Mouse (Mus musculus): ENCODE data around the gene Pknox1. TPM values are rescaled to one million over a fixed set of nuclear protein-coding genes. Genes with fewer than 3 reads are reported as not detected.
A peak's percentile ranks its signal among the peaks of the same experiment; 100 is the strongest.
"Not testable (repeated sequence)": the region's sequence is repeated elsewhere in the genome, so short reads cannot be mapped to it uniquely, and the experiment has no call there.

Pknox1 gene
- polyA plus RNA-seq, 1 experiment: 2.5 TPM

- H3K27me3 ChIP-seq (replicated peaks): peaks cover 6% of the 10 kb centered on the region
- H3K36me3 ChIP-seq (replicated peaks; ENCODE audit: low read length): peaks cover 62% of the 10 kb centered on the region
- H3K4me3 ChIP-seq (replicated peaks): no peak overlapping the region
- peaks cover 3% of the 10 kb centered on the region; the same call in 1 of the 2 replicates for H3K9me3 ChIP-seq
- peaks cover 26% of the 10 kb centered on the region for H3K4me1 ChIP-seq
- TF ChIP-seq FLI1 (IDR thresholded peaks at IDR 0.05; ENCODE audit: low read length) (no peak), GATA1 (IDR thresholded peaks at IDR 0.05; ENCODE audit: borderline replicate concordance, low read length) (no peak)
Measured at GRCm38 (mm10) chr17:31531441-31532158, 32.9 kb upstream of the Pknox1 start.

DNA sequence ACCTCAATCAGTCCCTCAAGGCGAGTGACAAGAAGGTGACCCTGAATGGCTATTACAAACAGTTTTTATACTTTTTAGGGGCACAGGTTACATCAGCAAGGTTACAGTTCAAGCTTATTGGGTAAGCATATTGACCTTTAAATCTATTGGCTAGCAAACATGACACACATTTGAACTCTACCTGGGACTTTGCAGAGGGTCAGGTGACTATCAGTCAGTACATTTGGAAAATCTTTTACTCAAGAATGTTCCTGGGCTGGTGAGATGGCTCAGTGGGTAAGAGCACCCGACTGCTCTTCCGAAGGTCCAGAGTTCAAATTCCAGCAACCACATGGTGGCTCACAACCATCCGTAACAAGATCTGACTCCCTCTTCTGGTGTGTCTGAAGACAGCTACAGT is 32.2 kb upstream of the Pknox1 start:
- not testable (repeated sequence) for H3K4me3 ChIP-seq (replicated peaks); H3K9me3 ChIP-seq; H3K27me3 ChIP-seq (replicated peaks)
- H3K4me1 ChIP-seq: peaks cover 26% of the 10 kb centered on the region
- peaks cover 54% of the 10 kb centered on the region for H3K36me3 ChIP-seq (replicated peaks; ENCODE audit: low read length)

DNA sequence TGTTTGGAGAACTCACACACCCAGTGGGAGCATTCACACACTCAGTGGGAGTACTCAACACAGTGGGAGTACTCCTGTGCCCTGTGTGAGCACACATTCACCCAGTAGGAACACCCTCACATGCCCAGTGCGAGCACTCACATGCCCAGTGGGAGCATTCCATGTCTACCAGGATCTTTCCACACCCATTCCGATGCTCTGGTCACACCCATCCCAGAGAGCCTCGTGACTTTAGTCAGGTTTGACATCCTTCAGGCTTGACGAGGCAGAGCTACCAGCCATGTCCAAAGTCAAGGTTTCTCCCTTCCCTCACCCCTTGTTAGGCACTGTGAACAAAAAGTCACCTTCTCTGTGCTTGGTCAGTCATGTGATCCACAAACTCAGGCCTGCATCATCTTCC is 29.2 kb upstream of the Pknox1 start:
- TF ChIP-seq FLI1 (IDR thresholded peaks at IDR 0.05; ENCODE audit: low read length) (no peak), GATA1 (IDR thresholded peaks at IDR 0.05; ENCODE audit: borderline replicate concordance, low read length) (no peak)
- Histone ChIP-seq H3K4me3 (replicated peaks) (peak overlapping the region; percentile 5), H3K27me3 (replicated peaks) (peaks cover 17% of the 10 kb centered on the region), H3K4me1 (peaks cover 26% of the 10 kb centered on the region), H3K36me3 (replicated peaks; ENCODE audit: low read length) (peaks cover 25% of the 10 kb centered on the region), H3K9me3 (peaks cover 3% of the 10 kb centered on the region; the same call in 1 of the 2 replicates)

- Histone ChIP-seq H3K4me1 (peaks cover 22% of the 10 kb centered on the region), H3K9me3 (peaks cover 3% of the 10 kb centered on the region; the same call in 1 of the 2 replicates), H3K27me3 (replicated peaks) (peaks cover 20% of the 10 kb centered on the region), H3K4me3 (replicated peaks) (peak overlapping the region; percentile 14), H3K36me3 (replicated peaks; ENCODE audit: low read length) (peaks cover 18% of the 10 kb centered on the region)
- TF ChIP-seq FLI1 (IDR thresholded peaks at IDR 0.05; ENCODE audit: low read length) (no peak), GATA1 (IDR thresholded peaks at IDR 0.05; ENCODE audit: borderline replicate concordance, low read length) (no peak)
Measured at GRCm38 (mm10) chr17:31535871-31536629, 28.5 kb upstream of the Pknox1 start.

GRCm38 (mm10) chr17:31540101-31540500 is 24.4 kb upstream of the Pknox1 start:
- Histone ChIP-seq H3K27me3 (replicated peaks) (peaks cover 22% of the 10 kb centered on the region), H3K9me3 (no peaks in the 10 kb centered on the region), H3K4me1 (peaks cover 11% of the 10 kb centered on the region), H3K36me3 (replicated peaks; ENCODE audit: low read length) (no peaks in the 10 kb centered on the region), H3K4me3 (replicated peaks) (no peak overlapping the region)
- TF ChIP-seq FLI1 (IDR thresholded peaks at IDR 0.05; ENCODE audit: low read length): no peak
- TF ChIP-seq GATA1 (IDR thresholded peaks at IDR 0.05; ENCODE audit: borderline replicate concordance, low read length): no peak

GRCm38 (mm10) chr17:31540809-31541459 is 23.6 kb upstream of the Pknox1 start:
- TF ChIP-seq FLI1 (IDR thresholded peaks at IDR 0.05; ENCODE audit: low read length) (no peak), GATA1 (IDR thresholded peaks at IDR 0.05; ENCODE audit: borderline replicate concordance, low read length) (no peak)
- Histone ChIP-seq H3K36me3 (replicated peaks; ENCODE audit: low read length) (no peaks in the 10 kb centered on the region), H3K4me1 (peaks cover 3% of the 10 kb centered on the region), H3K9me3 (no peaks in the 10 kb centered on the region), H3K27me3 (replicated peaks) (peaks cover 17% of the 10 kb centered on the region), H3K4me3 (replicated peaks) (no peak overlapping the region)

DNA sequence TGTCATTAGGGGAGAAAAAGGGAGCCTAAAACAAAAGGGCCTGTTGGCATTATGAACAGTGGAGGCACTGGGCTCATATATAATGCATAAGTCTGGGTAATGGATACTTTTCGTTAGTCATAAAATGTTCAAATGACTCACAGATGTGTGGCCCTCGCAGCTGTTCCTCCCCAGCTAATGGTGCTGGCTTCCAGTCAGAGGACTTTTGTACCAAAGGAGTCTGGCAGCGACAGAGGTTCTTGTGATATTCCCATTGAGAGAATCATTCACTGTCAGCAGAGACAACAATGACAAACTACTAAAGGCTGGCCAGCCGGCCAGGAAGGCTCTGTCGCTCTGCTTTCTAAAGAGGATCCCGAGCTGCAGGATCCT is 23.1 kb upstream of the Pknox1 start:
- TF ChIP-seq GATA1 (IDR thresholded peaks at IDR 0.05; ENCODE audit: borderline replicate concordance, low read length) (no peak), FLI1 (IDR thresholded peaks at IDR 0.05; ENCODE audit: low read length) (no peak)
- Histone ChIP-seq H3K27me3 (replicated peaks) (peaks cover 17% of the 10 kb centered on the region), H3K4me1 (no peaks in the 10 kb centered on the region), H3K36me3 (replicated peaks; ENCODE audit: low read length) (no peaks in the 10 kb centered on the region), H3K4me3 (replicated peaks) (no peak overlapping the region), H3K9me3 (peaks cover 2% of the 10 kb centered on the region; the same call in 1 of the 2 replicates)

- H3K36me3 ChIP-seq (replicated peaks; ENCODE audit: low read length): no peaks in the 10 kb centered on the region
- TF ChIP-seq GATA1 (IDR thresholded peaks at IDR 0.05; ENCODE audit: borderline replicate concordance, low read length) (no peak), FLI1 (IDR thresholded peaks at IDR 0.05; ENCODE audit: low read length) (no peak)
- peaks cover 19% of the 10 kb centered on the region for H3K27me3 ChIP-seq (replicated peaks)
- no peak overlapping the region for H3K4me3 ChIP-seq (replicated peaks)
- peaks cover 16% of the 10 kb centered on the region for H3K4me1 ChIP-seq
- peaks cover 4% of the 10 kb centered on the region; the same call in 1 of the 2 replicates for H3K9me3 ChIP-seq
Measured at GRCm38 (mm10) chr17:31543574-31543973, 21.0 kb upstream of the Pknox1 start.

GRCm38 (mm10) chr17:31546444-31547196 is 17.9 kb upstream of the Pknox1 start:
- H3K36me3 ChIP-seq (replicated peaks; ENCODE audit: low read length): no peaks in the 10 kb centered on the region
- peaks cover 16% of the 10 kb centered on the region for H3K4me1 ChIP-seq

More at GRCm38 (mm10) chr17:31546444-31547196, 17.9 kb upstream of the Pknox1 start:
- H3K9me3 ChIP-seq: peaks cover 19% of the 10 kb centered on the region
- peaks cover 22% of the 10 kb centered on the region for H3K27me3 ChIP-seq (replicated peaks)
- TF ChIP-seq FLI1 (IDR thresholded peaks at IDR 0.05; ENCODE audit: low read length) (no peak), GATA1 (IDR thresholded peaks at IDR 0.05; ENCODE audit: borderline replicate concordance, low read length) (no peak)
- H3K4me3 ChIP-seq (replicated peaks): no peak overlapping the region

Measured in megakaryocyte, embryonic 14.5 days (primary cell).